ENCODE assay signal across 16 mouse cellular contexts in the genomic region with DNA sequence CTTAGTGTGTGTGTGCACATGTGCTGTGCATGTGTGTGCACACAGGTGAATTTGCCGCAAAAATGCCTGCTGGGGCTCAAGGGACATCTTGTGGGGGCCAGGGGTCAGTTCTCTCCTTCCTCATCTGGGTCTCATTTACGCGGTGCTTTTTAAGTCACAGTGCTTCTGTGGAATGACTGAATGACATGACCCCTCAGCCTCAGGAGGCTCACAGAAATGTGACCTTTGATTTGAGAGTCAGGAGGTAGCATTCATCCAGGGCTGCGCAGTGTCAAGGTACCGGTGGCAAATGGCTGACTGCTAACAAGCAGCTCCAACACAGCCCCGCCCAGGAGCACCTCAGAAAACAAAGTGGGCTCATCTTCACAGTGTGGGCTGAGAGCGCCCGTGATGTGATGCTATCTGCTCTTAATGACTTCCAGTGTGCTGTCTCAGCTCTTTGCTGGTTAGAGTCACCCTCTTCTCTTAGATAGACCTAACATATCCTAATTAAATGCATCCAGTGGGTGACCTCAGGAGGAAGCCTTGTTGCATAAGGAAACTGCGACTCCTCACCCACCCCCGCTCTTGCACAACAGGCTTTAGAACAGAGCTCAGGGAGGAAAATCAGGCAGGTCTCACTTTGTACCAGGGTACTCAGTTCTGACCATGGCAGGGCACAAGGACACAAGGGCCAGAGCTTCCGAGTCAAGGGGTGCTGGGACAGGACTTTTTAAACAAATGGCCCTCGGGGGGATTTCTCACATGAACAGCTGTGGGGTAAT.
A peak's percentile ranks its signal among the peaks of the same experiment; 100 is the strongest.
DNase-seq lines count a peak whose midpoint lies in the region; ATAC-seq and TF ChIP-seq lines count a peak whose summit lies in the region.
"Had no signal": no experiment of that assay in that cellular context is flagged by ENCODE, and none has a peak within 500 bp of the region (broad histone marks: within the 10 kb centered on the region; RNA-seq: fewer than 3 reads in every experiment).

No protein-coding gene starts in this region.

- ATAC-seq in kidney, embryonic 14.5 days (ENCODE audit: low FRiP score, low TSS enrichment): peak; percentile 28; the same call in 1 of the 2 replicates
- ATAC-seq in megakaryocyte, adult 5-6 weeks (ENCODE audit: poor library complexity, severe bottlenecking): peak; percentile 73

- H3K27me3 ChIP-seq in kidney, embryonic 14.5 days (ENCODE audit: control insufficient read depth, insufficient read depth, low read length): no peaks in the 10 kb centered on the region; the same call in 1 of the 2 replicates
- H3K27me3 ChIP-seq: embryonic facial prominence, embryonic 15.5 days; neural tube, embryonic 12.5 days had no signal

- WGBS in kidney, embryonic 14.5 days: 45% methylated on average over 12 of the region's 12 CpGs

- no peak overlapping the region for H3K4me2 ChIP-seq in kidney, embryonic 14.5 days (replicated peaks; ENCODE audit: low read depth, low read length)
- H3K4me2 ChIP-seq: embryonic facial prominence, embryonic 15.5 days; midbrain, embryonic 11.5 days; neural tube, embryonic 12.5 days had no signal

- intact Hi-C loops in heart, postnatal 25 days (cut with DNase I): no loop called here
- intact Hi-C loops in gastrocnemius, adult 2 months (cut with DNase I): no loop called here

- no peaks in the 10 kb centered on the region for H3K9me3 ChIP-seq in kidney, embryonic 14.5 days (ENCODE audit: control insufficient read depth, low read length)
- H3K9me3 ChIP-seq: embryonic facial prominence, embryonic 15.5 days; neural tube, embryonic 12.5 days had no signal

- no peak for DNase-seq in kidney, adult 11 months
- peak; percentile 82 for DNase-seq in embryo, embryonic 10 days (ENCODE audit: low spot score)
- DNase-seq in fat pad, adult 2 months (ENCODE audit: extremely low read depth, low read depth, low spot score): peak; percentile 74
- DNase-seq in heart, postnatal 25 days (ENCODE audit: low spot score): no peak
- DNase-seq in cerebellum, postnatal 4 days (ENCODE audit: low spot score in 2 of 2): no peak
- no peak for DNase-seq in gastrocnemius, adult 2 months
- DNase-seq: cerebellum, adult 2 months; heart, adult 11 months; heart, postnatal 10 days; kidney, adult 18-20 months had no signal

- H3K27ac ChIP-seq in kidney, embryonic 14.5 days (ENCODE audit: low read depth, low read length): no peak overlapping the region
- no peak overlapping the region for H3K27ac ChIP-seq in gastrocnemius, adult 2 months
- H3K27ac ChIP-seq: embryonic facial prominence, embryonic 15.5 days; liver, embryonic 14.5 days; neural tube, embryonic 12.5 days had no signal

- no peaks in the 10 kb centered on the region for H3K36me3 ChIP-seq in kidney, embryonic 14.5 days (ENCODE audit: control insufficient read depth, insufficient read depth, low read length)
- H3K36me3 ChIP-seq: embryonic facial prominence, embryonic 15.5 days; neural tube, embryonic 12.5 days had no signal

- H3K4me3 ChIP-seq in kidney, embryonic 14.5 days (ENCODE audit: low read length): no peak overlapping the region
- H3K4me3 ChIP-seq in gastrocnemius, adult 2 months: no peak overlapping the region
- H3K4me3 ChIP-seq: embryonic facial prominence, embryonic 15.5 days; neural tube, embryonic 12.5 days had no signal

- TF ChIP-seq CTCF in gastrocnemius, adult 2 months (IDR thresholded peaks at IDR 0.05): no peak

- H3K9ac ChIP-seq in kidney, embryonic 14.5 days (ENCODE audit: low read depth, low read length): no peak overlapping the region
- H3K9ac ChIP-seq: embryonic facial prominence, embryonic 15.5 days; liver, embryonic 14.5 days; neural tube, embryonic 12.5 days had no signal

- H3K4me1 ChIP-seq in kidney, embryonic 14.5 days (ENCODE audit: control insufficient read depth, insufficient read depth, low read length): peaks cover 3% of the 10 kb centered on the region; the same call in 1 of the 2 replicates
- H3K4me1 ChIP-seq: neural tube, embryonic 12.5 days had no signal

Comparison
In these comparisons a context has a peak if more than half of its experiments do, and no peak if none do; other contexts are left out.
1. DNase-seq: peak in embryo, embryonic 10 days (single experiment) and fat pad, adult 2 months (single experiment); none in kidney, adult 11 months (single experiment), heart, postnatal 25 days (single experiment), cerebellum, postnatal 4 days (0 of 2) and gastrocnemius, adult 2 months (single experiment).